Mouse (Mus musculus): Measurements from ENCODE around the gene Dpep3. TPM values are rescaled to one million over a fixed set of nuclear protein-coding genes. Genes with fewer than 3 reads are reported as not detected.
"Not testable (repeated sequence)": the region's sequence is repeated elsewhere in the genome, so short reads cannot be mapped to it uniquely, and the experiment has no call there.

Dpep3 gene
- polyA plus RNA-seq, 1 experiment from 2014 or later = not detected

GRCm38 (mm10) chr8:106007891-106008290, 28.7 kb upstream of the Dpep3 start:
- not testable (repeated sequence) for H3K36me3 ChIP-seq (replicated peaks; ENCODE audit: control insufficient read depth, insufficient read depth, low read depth, low read length); H3K4me3 ChIP-seq (ENCODE audit: low read depth, low read length); DNase-seq (ENCODE audit: low spot score); H3K9me3 ChIP-seq (replicated peaks; ENCODE audit: control insufficient read depth, low read length); H3K4me1 ChIP-seq (ENCODE audit: control insufficient read depth, insufficient read depth, low read length); H3K9ac ChIP-seq (replicated peaks; ENCODE audit: low read length); H3K4me2 ChIP-seq (ENCODE audit: low read depth, low read length); H3K27ac ChIP-seq (replicated peaks; ENCODE audit: low read depth, low read length); H3K27me3 ChIP-seq (ENCODE audit: control insufficient read depth, insufficient read depth, low read length); ATAC-seq (replicated peaks; ENCODE audit: insufficient number of reproducible peaks, low FRiP score, low TSS enrichment, low read depth)
- WGBS = 59% methylated on average over 3 of the region's 3 CpGs

DNA sequence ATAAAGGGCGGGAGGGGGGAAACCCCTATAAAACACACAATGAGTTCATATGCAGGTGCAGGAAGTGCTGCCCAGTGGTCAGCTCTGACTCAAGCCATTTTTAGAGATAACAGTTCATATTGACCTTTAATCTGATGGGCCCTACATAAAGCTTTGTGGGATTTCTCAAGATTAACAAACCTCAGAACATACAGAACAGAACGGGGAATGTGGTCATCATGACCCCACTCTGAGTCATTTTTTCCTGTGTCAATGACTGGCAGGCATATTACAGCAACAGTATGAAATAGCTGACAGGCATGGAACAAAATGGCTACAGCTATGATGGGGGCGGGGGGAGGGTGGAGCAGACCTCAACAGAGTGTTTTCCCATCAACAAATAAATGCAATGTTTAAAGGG, 27.9 kb upstream of the Dpep3 start:
- DNase-seq (ENCODE audit: low spot score) = no peak
- Histone ChIP-seq H3K4me1 (ENCODE audit: control insufficient read depth, insufficient read depth, low read length) (no peaks in the 10 kb centered on the region), H3K4me3 (ENCODE audit: low read depth, low read length) (no peak overlapping the region), H3K27ac (replicated peaks; ENCODE audit: low read depth, low read length) (no peak overlapping the region), H3K27me3 (ENCODE audit: control insufficient read depth, insufficient read depth, low read length) (no peaks in the 10 kb centered on the region), H3K36me3 (replicated peaks; ENCODE audit: control insufficient read depth, insufficient read depth, low read depth, low read length) (peaks cover 3% of the 10 kb centered on the region; the same call in 1 of the 2 replicates), H3K4me2 (ENCODE audit: low read depth, low read length) (no peak overlapping the region), H3K9me3 (replicated peaks; ENCODE audit: control insufficient read depth, low read length) (no peaks in the 10 kb centered on the region), H3K9ac (replicated peaks; ENCODE audit: low read length) (no peak overlapping the region)
- WGBS = 75% methylated on average over 3 of the region's 3 CpGs
- ATAC-seq (replicated peaks; ENCODE audit: insufficient number of reproducible peaks, low FRiP score, low TSS enrichment, low read depth) = no peak

GRCm38 (mm10) chr8:106006413-106006812, 27.2 kb upstream of the Dpep3 start:
- DNase-seq (ENCODE audit: low spot score) = no peak
- 89% methylated on average over 4 of the region's 4 CpGs for WGBS
- no peaks in the 10 kb centered on the region for H3K27me3 ChIP-seq (ENCODE audit: control insufficient read depth, insufficient read depth, low read length)
- H3K36me3 ChIP-seq (replicated peaks; ENCODE audit: control insufficient read depth, insufficient read depth, low read depth, low read length) = peaks cover 3% of the 10 kb centered on the region; the same call in 1 of the 2 replicates
- no peak overlapping the region for H3K4me3 ChIP-seq (ENCODE audit: low read depth, low read length)
- H3K4me1 ChIP-seq (ENCODE audit: control insufficient read depth, insufficient read depth, low read length) = no peaks in the 10 kb centered on the region
- H3K27ac ChIP-seq (replicated peaks; ENCODE audit: low read depth, low read length) = no peak overlapping the region
- H3K9ac ChIP-seq (replicated peaks; ENCODE audit: low read length) = no peak overlapping the region
- ATAC-seq (replicated peaks; ENCODE audit: insufficient number of reproducible peaks, low FRiP score, low TSS enrichment, low read depth) = no peak
- no peaks in the 10 kb centered on the region for H3K9me3 ChIP-seq (replicated peaks; ENCODE audit: control insufficient read depth, low read length)
- no peak overlapping the region for H3K4me2 ChIP-seq (ENCODE audit: low read depth, low read length)

DNA sequence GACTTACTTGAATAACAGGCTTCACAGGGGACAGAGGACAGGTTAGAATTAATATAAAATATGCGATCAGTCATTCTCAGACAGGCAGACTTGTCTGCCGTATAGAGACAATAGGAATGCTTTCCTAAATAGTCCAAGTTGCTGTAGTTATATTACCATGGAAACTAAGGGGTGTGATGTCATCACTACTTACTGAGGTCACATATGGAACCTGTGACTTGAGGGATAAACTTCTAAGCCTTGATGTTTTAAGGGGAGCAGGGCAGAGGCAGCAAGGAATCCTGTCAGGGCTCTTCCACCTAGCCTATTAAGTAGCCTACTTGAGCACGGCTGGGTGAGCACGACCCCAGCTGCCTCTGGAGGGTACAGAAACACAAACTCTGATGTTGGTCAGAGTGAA, 26.6 kb upstream of the Dpep3 start, which contains the start of gene Dpep2nb:
Gene Dpep2nb (minus strand): TSS at position 101 of the 400 bp plus-strand sequence.
- Histone ChIP-seq H3K27ac (replicated peaks; ENCODE audit: low read depth, low read length) (no peak within 1 kb of the TSS), H3K4me3 (ENCODE audit: low read depth, low read length) (no peak within 1 kb of the TSS), H3K36me3 (replicated peaks; ENCODE audit: control insufficient read depth, insufficient read depth, low read depth, low read length) (peaks cover 3% of the 10 kb centered on the region; the same call in 1 of the 2 replicates), H3K9me3 (replicated peaks; ENCODE audit: control insufficient read depth, low read length) (no peaks in the 10 kb centered on the region), H3K27me3 (ENCODE audit: control insufficient read depth, insufficient read depth, low read length) (no peaks in the 10 kb centered on the region), H3K4me1 (ENCODE audit: control insufficient read depth, insufficient read depth, low read length) (no peaks in the 10 kb centered on the region), H3K9ac (replicated peaks; ENCODE audit: low read length) (no peak within 1 kb of the TSS), H3K4me2 (ENCODE audit: low read depth, low read length) (no peak within 1 kb of the TSS)
- WGBS = 78% methylated on average over 4 of the region's 4 CpGs
- no peak for DNase-seq (ENCODE audit: low spot score)
- ATAC-seq (replicated peaks; ENCODE audit: insufficient number of reproducible peaks, low FRiP score, low TSS enrichment, low read depth) = no peak

GRCm38 (mm10) chr8:106004538-106005207, 25.4 kb upstream of the Dpep3 start:
- Histone ChIP-seq H3K4me2 (ENCODE audit: low read depth, low read length) (no peak overlapping the region), H3K27ac (replicated peaks; ENCODE audit: low read depth, low read length) (no peak overlapping the region), H3K9me3 (replicated peaks; ENCODE audit: control insufficient read depth, low read length) (no peaks in the 10 kb centered on the region), H3K36me3 (replicated peaks; ENCODE audit: control insufficient read depth, insufficient read depth, low read depth, low read length) (no peaks in the 10 kb centered on the region), H3K4me1 (ENCODE audit: control insufficient read depth, insufficient read depth, low read length) (no peaks in the 10 kb centered on the region), H3K9ac (replicated peaks; ENCODE audit: low read length) (no peak overlapping the region), H3K27me3 (ENCODE audit: control insufficient read depth, insufficient read depth, low read length) (no peaks in the 10 kb centered on the region), H3K4me3 (ENCODE audit: low read depth, low read length) (no peak overlapping the region)
- 80% methylated on average over 8 of the region's 8 CpGs for WGBS
- ATAC-seq (replicated peaks; ENCODE audit: insufficient number of reproducible peaks, low FRiP score, low TSS enrichment, low read depth) (no peak), DNase-seq (ENCODE audit: low spot score) (no peak)

DNA sequence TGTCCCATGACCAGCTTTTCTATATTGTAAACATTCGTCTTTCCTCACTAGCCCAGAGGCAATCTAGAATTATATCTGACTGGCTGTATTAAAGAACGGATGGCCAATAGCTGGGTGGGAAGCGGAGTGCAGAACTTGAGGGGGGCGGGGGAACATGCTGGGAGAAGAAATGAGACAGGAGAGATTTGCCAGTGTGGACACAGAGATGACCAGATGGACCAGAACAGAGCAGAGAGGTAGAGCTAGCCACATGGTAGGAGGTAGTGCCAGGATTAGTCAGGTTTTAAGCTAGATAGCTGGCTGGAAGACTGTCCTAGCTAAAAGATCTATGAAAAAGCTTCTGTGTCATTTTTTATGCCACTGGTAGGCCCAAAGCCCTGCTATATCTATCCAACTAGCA, 22.7 kb upstream of the Dpep3 start:
- Histone ChIP-seq H3K4me2 (ENCODE audit: low read depth, low read length) (no peak overlapping the region), H3K27me3 (ENCODE audit: control insufficient read depth, insufficient read depth, low read length) (no peaks in the 10 kb centered on the region), H3K9ac (replicated peaks; ENCODE audit: low read length) (no peak overlapping the region), H3K4me3 (ENCODE audit: low read depth, low read length) (no peak overlapping the region), H3K36me3 (replicated peaks; ENCODE audit: control insufficient read depth, insufficient read depth, low read depth, low read length) (no peaks in the 10 kb centered on the region), H3K9me3 (replicated peaks; ENCODE audit: control insufficient read depth, low read length) (no peaks in the 10 kb centered on the region), H3K4me1 (ENCODE audit: control insufficient read depth, insufficient read depth, low read length) (no peaks in the 10 kb centered on the region), H3K27ac (replicated peaks; ENCODE audit: low read depth, low read length) (no peak overlapping the region)
- DNase-seq (ENCODE audit: low spot score) (no peak), ATAC-seq (replicated peaks; ENCODE audit: insufficient number of reproducible peaks, low FRiP score, low TSS enrichment, low read depth) (no peak)
- WGBS = 84% methylated on average over 4 of the region's 4 CpGs

GRCm38 (mm10) chr8:105998971-105999370, 19.7 kb upstream of the Dpep3 start:
- Histone ChIP-seq H3K27me3 (ENCODE audit: control insufficient read depth, insufficient read depth, low read length) (no peaks in the 10 kb centered on the region), H3K9ac (replicated peaks; ENCODE audit: low read length) (no peak overlapping the region), H3K4me2 (ENCODE audit: low read depth, low read length) (no peak overlapping the region), H3K27ac (replicated peaks; ENCODE audit: low read depth, low read length) (no peak overlapping the region), H3K4me1 (ENCODE audit: control insufficient read depth, insufficient read depth, low read length) (no peaks in the 10 kb centered on the region), H3K9me3 (replicated peaks; ENCODE audit: control insufficient read depth, low read length) (no peaks in the 10 kb centered on the region), H3K36me3 (replicated peaks; ENCODE audit: control insufficient read depth, insufficient read depth, low read depth, low read length) (no peaks in the 10 kb centered on the region), H3K4me3 (ENCODE audit: low read depth, low read length) (no peak overlapping the region)
- DNase-seq (ENCODE audit: low spot score) (no peak), ATAC-seq (replicated peaks; ENCODE audit: insufficient number of reproducible peaks, low FRiP score, low TSS enrichment, low read depth) (no peak)
- 84% methylated on average over 2 of the region's 2 CpGs for WGBS

DNA sequence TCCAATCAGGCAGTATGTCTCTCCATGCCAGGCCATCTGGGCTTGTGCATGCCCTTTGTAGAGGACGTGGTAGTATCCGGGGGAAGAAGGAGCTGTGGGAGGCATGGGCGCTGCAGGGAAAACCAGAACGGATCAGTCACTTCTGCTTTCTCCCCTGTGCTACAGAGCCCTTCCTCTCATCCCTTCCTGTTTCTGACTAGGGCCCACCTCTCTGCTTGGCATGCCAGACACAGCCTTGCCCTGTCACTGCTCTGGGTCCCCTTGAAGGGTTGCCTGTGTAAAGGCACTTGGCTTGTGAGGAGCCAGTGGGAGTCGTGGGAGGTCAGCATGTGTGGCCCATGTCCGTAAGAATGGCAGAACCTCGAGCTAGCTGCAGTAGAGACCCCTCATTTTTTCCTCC, 17.1 kb upstream of the Dpep3 start:
- Histone ChIP-seq H3K9me3 (replicated peaks; ENCODE audit: control insufficient read depth, low read length) (no peaks in the 10 kb centered on the region), H3K4me2 (ENCODE audit: low read depth, low read length) (no peak overlapping the region), H3K4me1 (ENCODE audit: control insufficient read depth, insufficient read depth, low read length) (no peaks in the 10 kb centered on the region), H3K27me3 (ENCODE audit: control insufficient read depth, insufficient read depth, low read length) (no peaks in the 10 kb centered on the region), H3K27ac (replicated peaks; ENCODE audit: low read depth, low read length) (no peak overlapping the region), H3K9ac (replicated peaks; ENCODE audit: low read length) (no peak overlapping the region), H3K36me3 (replicated peaks; ENCODE audit: control insufficient read depth, insufficient read depth, low read depth, low read length) (no peaks in the 10 kb centered on the region), H3K4me3 (ENCODE audit: low read depth, low read length) (no peak overlapping the region)
- ATAC-seq (replicated peaks; ENCODE audit: insufficient number of reproducible peaks, low FRiP score, low TSS enrichment, low read depth) (no peak), DNase-seq (ENCODE audit: low spot score) (no peak)
- WGBS = 80% methylated on average over 7 of the region's 7 CpGs
